Mouse (Mus musculus) heart, embryonic 15.5 days (tissue): ENCODE data around the gene Inpp5f. TPM values are rescaled to one million over a fixed set of nuclear protein-coding genes. Genes with fewer than 3 reads are reported as not detected.
"Not testable (repeated sequence)": the region's sequence is repeated elsewhere in the genome, so short reads cannot be mapped to it uniquely, and the experiment has no call there.

Experiments used
- ATAC-seq: fragments of 200-750 bp; cut with Nextera tagmentation; replicated peaks from 2 replicates; pipeline ENCODE4 v1.8.0; 2017; ENCODE audit warnings: low read depth, moderate TSS enrichment; ENCODE audit not compliant: insufficient number of reproducible peaks, insufficient read depth, low FRiP score
- H3K27ac ChIP-seq: fragments of 300-500 bp; sonication (generic); 2 replicates; pipeline ENCODE4 v1.5.1; 2015; ENCODE audit warnings: mild to moderate bottlenecking, inconsistent platforms
- H3K27me3 ChIP-seq: fragments of 300-500 bp; sonication (generic); 2 replicates; pipeline ENCODE4 v1.6.1; 2015; ENCODE audit warnings: inconsistent platforms
- H3K36me3 ChIP-seq: fragments of 300-500 bp; sonication (generic); 2 replicates; pipeline ENCODE4 v1.6.1; 2015; ENCODE audit warnings: mild to moderate bottlenecking, inconsistent platforms
- H3K4me1 ChIP-seq: fragments of 300-500 bp; sonication (generic); replicated peaks from 2 replicates; pipeline ENCODE4 v1.6.1; 2015; ENCODE audit warnings: inconsistent platforms
- H3K4me2 ChIP-seq: fragments of 300-500 bp; sonication (generic); 2 replicates; pipeline ENCODE4 v1.6.1; 2015; ENCODE audit warnings: inconsistent platforms, mild to moderate bottlenecking, moderate library complexity
- H3K4me3 ChIP-seq: fragments of 300-500 bp; sonication (generic); 2 replicates; pipeline ENCODE4 v1.5.1; 2015; ENCODE audit warnings: mild to moderate bottlenecking, inconsistent platforms
- H3K9ac ChIP-seq: fragments of 300-500 bp; sonication (generic); 2 replicates; pipeline ENCODE4 v1.6.1; 2015; ENCODE audit warnings: mild to moderate bottlenecking, inconsistent platforms
- H3K9me3 ChIP-seq: fragments of 300-500 bp; sonication (generic); replicated peaks from 2 replicates; pipeline ENCODE4 v1.6.1; 2016; ENCODE audit warnings: inconsistent platforms
- WGBS: fragments of 180-500 bp; shearing (Covaris S2); methylation state at CpG from one replicate; pipeline ENCODE4 v1.1.7; 2015; ENCODE audit warnings: mixed read lengths; 5-methylcytosine and 5-hydroxymethylcytosine counted together
- polyA plus RNA-seq: library from polyadenylated mRNA; unstranded; fragments of >200 nt; fragmentation: Nextera tagmentation; extraction: Ambion mirVana; gene quantifications from 2 replicates; pipeline ENCODE4 v1.2.1, GENCODE M21; 2015

Gene Inpp5f
- polyA plus RNA-seq, 1 experiment from 2014 or later, result 8.8 TPM

DNA sequence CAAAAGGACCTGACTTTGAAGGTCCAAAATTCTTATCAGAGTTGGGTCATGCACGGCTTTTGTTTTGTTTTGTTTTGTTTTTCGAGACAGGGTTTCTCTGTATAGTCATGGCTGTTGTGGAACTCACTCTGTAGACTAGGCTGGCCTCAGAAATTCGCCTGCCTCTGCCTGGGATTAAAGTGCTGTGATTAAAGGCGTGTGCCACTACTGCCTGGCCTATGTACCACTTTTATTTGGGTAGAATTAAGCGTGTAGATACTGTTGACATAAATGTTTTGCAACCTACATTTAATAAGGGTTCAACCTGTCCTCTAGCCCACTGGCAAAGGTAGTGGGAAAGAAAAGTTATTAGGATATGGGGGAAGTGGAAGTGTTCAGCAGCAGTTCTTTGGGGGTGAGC lies 12.1 kb upstream of the Inpp5f start:
- 71% methylated on average over 5 of the region's 5 CpGs for WGBS
- no peak for ATAC-seq
- H3K9ac ChIP-seq, result no peak overlapping the region

GRCm38 (mm10) chr7:128601826-128602225 lies 9.3 kb upstream of the Inpp5f start:
- no peak for ATAC-seq
- H3K27ac ChIP-seq, result no peak overlapping the region
- no peaks in the 10 kb centered on the region for H3K36me3 ChIP-seq
- no peak overlapping the region for H3K4me2 ChIP-seq
- no peak overlapping the region for H3K9ac ChIP-seq
- H3K9me3 ChIP-seq, result no peaks in the 10 kb centered on the region
- H3K4me1 ChIP-seq, result no peaks in the 10 kb centered on the region
- no peak overlapping the region for H3K4me3 ChIP-seq
- no peaks in the 10 kb centered on the region for H3K27me3 ChIP-seq
- WGBS, result 77% methylated on average over 5 of the region's 5 CpGs

More for the DNA sequence above, 12.1 kb upstream of the Inpp5f start:
- no peaks in the 10 kb centered on the region for H3K9me3 ChIP-seq
- no peak overlapping the region for H3K4me3 ChIP-seq
- H3K27ac ChIP-seq, result no peak overlapping the region
- no peaks in the 10 kb centered on the region for H3K36me3 ChIP-seq
- no peak overlapping the region for H3K4me2 ChIP-seq
- H3K4me1 ChIP-seq, result no peaks in the 10 kb centered on the region
- H3K27me3 ChIP-seq, result no peaks in the 10 kb centered on the region

DNA sequence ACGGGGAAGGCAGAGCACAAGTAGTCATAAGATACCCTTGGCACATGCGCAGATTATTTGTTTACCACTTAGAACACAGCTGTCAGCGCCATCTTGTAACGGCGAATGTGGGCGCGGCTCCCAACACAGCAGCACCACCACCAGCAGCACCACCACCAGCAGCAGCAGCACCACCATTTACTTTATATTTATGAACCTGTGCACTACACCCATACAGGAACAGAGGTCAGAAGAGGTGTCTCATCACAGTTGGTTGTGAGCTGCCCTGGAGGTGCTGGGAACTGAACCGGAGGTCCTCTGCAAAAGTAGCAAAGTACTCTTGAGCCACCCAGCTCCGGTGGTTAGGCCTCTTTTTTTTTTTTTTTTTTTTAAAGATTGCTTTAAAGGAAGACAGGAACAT lies 1.2 kb upstream of the Inpp5f start:
- H3K27ac ChIP-seq, ATAC-seq, H3K27me3 ChIP-seq, H3K9me3 ChIP-seq, H3K4me2 ChIP-seq, H3K36me3 ChIP-seq, H3K9ac ChIP-seq, H3K4me3 ChIP-seq: not testable (repeated sequence)
- WGBS, result 99% methylated on average over 7 of the region's 9 CpGs
- peaks cover 19% of the 10 kb centered on the region for H3K4me1 ChIP-seq

- no peak for ATAC-seq
Observed at GRCm38 (mm10) chr7:128610490-128610889, 638 bp upstream of the Inpp5f start.

GRCm38 (mm10) chr7:128611799-128612411 lies 777 bp downstream of the Inpp5f start:
- H3K4me2 ChIP-seq, result peak overlapping the region; percentile 92
- WGBS, result 16% methylated on average over 21 of the region's 22 CpGs
- peaks cover 19% of the 10 kb centered on the region for H3K4me1 ChIP-seq
- H3K27ac ChIP-seq, result peak overlapping the region; percentile 80
- H3K9ac ChIP-seq, result peak overlapping the region; percentile 80
- H3K4me3 ChIP-seq, result peak overlapping the region; percentile 86
- no peaks in the 10 kb centered on the region for H3K36me3 ChIP-seq
- ATAC-seq, result no peak
- no peaks in the 10 kb centered on the region for H3K27me3 ChIP-seq
- H3K9me3 ChIP-seq, result no peaks in the 10 kb centered on the region

More at GRCm38 (mm10) chr7:128610490-128610889, 638 bp upstream of the Inpp5f start:
- Histone ChIP-seq H3K9me3 (no peaks in the 10 kb centered on the region), H3K36me3 (no peaks in the 10 kb centered on the region), H3K27ac (peak overlapping the region; percentile 73), H3K27me3 (no peaks in the 10 kb centered on the region), H3K9ac (peak overlapping the region; percentile 44; the same call in 1 of the 2 replicates), H3K4me2 (peak overlapping the region; percentile 92), H3K4me1 (peaks cover 19% of the 10 kb centered on the region), H3K4me3 (peak overlapping the region; percentile 86)
- 91% methylated on average over 6 of the region's 6 CpGs for WGBS

GRCm38 (mm10) chr7:128612521-128613181 lies 1.5 kb downstream of the Inpp5f start:
- H3K36me3 ChIP-seq, result no peaks in the 10 kb centered on the region
- H3K4me2 ChIP-seq, result peak overlapping the region; percentile 92
- no peaks in the 10 kb centered on the region for H3K9me3 ChIP-seq
- ATAC-seq, result no peak
- H3K4me1 ChIP-seq, result peaks cover 19% of the 10 kb centered on the region
- peak overlapping the region; percentile 86 for H3K4me3 ChIP-seq
- H3K9ac ChIP-seq, result no peak overlapping the region
- H3K27ac ChIP-seq, result no peak overlapping the region
- WGBS, result 74% methylated on average over 12 of the region's 12 CpGs
- H3K27me3 ChIP-seq, result no peaks in the 10 kb centered on the region

DNA sequence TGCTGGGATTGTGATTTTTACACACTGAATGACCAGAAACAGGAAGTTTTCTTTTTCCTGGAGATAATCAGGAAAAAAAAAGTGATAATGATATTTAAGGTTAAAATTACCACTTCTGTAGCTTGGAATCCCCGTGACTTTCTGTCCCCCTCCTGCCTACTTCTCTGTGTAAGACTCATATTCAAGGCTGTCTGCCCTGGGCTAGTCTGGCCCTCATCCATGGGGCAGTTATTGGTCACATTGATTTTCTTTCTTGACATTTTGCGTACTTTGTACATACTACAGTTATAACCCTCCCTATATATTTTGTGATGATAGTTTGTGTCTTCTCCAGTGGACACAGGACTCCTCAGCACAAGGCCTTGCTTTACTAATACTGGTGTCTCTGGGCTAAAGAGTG lies 2.5 kb downstream of the Inpp5f start:
- H3K27ac ChIP-seq, result no peak overlapping the region
- no peaks in the 10 kb centered on the region for H3K36me3 ChIP-seq
- WGBS, result 74% methylated on average over 2 of the region's 2 CpGs
- no peak overlapping the region for H3K4me3 ChIP-seq
- H3K4me2 ChIP-seq, result no peak overlapping the region
- H3K9ac ChIP-seq, result no peak overlapping the region
- no peak for ATAC-seq
- H3K4me1 ChIP-seq, result peaks cover 19% of the 10 kb centered on the region
- no peaks in the 10 kb centered on the region for H3K27me3 ChIP-seq
- H3K9me3 ChIP-seq, result no peaks in the 10 kb centered on the region

- no peak overlapping the region for H3K9ac ChIP-seq
- no peak for ATAC-seq
- H3K4me2 ChIP-seq, result no peak overlapping the region
- no peaks in the 10 kb centered on the region for H3K27me3 ChIP-seq
- 92% methylated on average over 1 of the region's 1 CpGs for WGBS
- H3K9me3 ChIP-seq, result no peaks in the 10 kb centered on the region
- no peaks in the 10 kb centered on the region for H3K36me3 ChIP-seq
- H3K4me1 ChIP-seq, result peaks cover 10% of the 10 kb centered on the region
- H3K27ac ChIP-seq, result no peak overlapping the region
- no peak overlapping the region for H3K4me3 ChIP-seq
Observed at GRCm38 (mm10) chr7:128617587-128617986, 6.5 kb downstream of the Inpp5f start.

DNA sequence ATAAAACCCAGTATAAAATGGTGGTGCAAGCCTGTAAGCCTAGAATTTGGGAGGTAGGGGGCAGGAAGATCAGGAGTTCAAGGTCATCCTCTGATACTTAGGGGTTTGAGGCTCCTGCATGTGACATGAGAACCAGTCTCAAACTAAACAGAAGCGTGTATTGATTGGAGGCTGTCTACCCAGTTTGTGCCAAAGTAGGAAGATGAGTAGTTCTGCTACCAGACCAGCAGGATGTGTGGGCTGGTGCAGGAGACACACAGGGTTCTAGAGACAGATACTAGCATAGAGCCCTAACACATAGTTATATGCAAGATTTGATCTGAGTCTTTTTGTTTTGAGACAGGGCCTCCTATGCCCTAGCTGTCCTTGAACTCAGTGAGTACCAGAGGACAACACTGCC lies 9.1 kb downstream of the Inpp5f start:
- H3K27ac ChIP-seq, result no peak overlapping the region
- ATAC-seq, result no peak
- H3K4me1 ChIP-seq, result peaks cover 9% of the 10 kb centered on the region
- no peak overlapping the region for H3K4me2 ChIP-seq
- no peak overlapping the region for H3K4me3 ChIP-seq
- 94% methylated on average over 1 of the region's 1 CpGs for WGBS
- H3K9me3 ChIP-seq, result no peaks in the 10 kb centered on the region
- H3K36me3 ChIP-seq, result no peaks in the 10 kb centered on the region
- no peaks in the 10 kb centered on the region for H3K27me3 ChIP-seq
- no peak overlapping the region for H3K9ac ChIP-seq

DNA sequence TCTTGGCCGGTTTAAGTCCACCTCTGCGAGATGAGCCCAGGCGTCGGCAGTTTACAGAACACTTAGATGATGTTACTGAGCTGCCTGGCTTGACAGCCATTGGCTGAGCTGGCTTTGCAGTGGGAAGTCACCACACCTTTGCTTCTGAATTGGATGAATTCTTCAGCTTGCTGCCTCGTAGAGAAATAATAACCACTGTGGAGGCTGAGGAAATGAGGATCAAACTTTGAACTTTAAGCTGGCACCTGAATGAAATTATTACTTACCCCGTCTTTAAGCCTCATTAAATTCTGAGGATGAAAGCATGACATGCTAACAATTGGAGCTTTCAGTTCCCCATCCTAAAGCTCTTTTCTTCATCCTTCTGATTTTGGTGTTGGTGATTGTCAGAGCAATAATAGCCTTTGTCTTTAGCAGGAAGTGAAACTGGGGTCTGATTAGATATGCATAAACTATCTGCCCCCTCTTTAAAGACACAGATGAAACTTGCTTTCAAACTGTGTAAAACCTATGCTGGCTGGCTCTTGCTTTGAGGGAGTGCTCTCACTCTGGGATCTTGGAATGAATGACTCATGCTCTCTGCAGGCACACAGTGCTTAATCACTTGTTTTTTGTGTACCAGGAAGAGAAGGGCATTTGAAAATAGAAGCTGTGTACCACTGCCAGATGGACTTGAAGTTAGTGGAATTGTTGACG lies 11.3 kb downstream of the Inpp5f start:
- 47% methylated on average over 7 of the region's 7 CpGs for WGBS
- Histone ChIP-seq H3K36me3 (no peaks in the 10 kb centered on the region), H3K4me2 (no peak overlapping the region), H3K27me3 (no peaks in the 10 kb centered on the region), H3K9me3 (no peaks in the 10 kb centered on the region), H3K4me3 (no peak overlapping the region), H3K4me1 (peaks cover 9% of the 10 kb centered on the region), H3K27ac (peak overlapping the region; percentile 41), H3K9ac (no peak overlapping the region)
- ATAC-seq, result peak; percentile 64; the same call in 1 of the 2 replicates

- no peak overlapping the region for H3K4me3 ChIP-seq
- no peaks in the 10 kb centered on the region for H3K27me3 ChIP-seq
- H3K27ac ChIP-seq, result peak overlapping the region; percentile 41
- H3K36me3 ChIP-seq, result no peaks in the 10 kb centered on the region
- 55% methylated on average over 2 of the region's 2 CpGs for WGBS
- peaks cover 9% of the 10 kb centered on the region for H3K4me1 ChIP-seq
- H3K9ac ChIP-seq, result no peak overlapping the region
- no peak for ATAC-seq
- no peak overlapping the region for H3K4me2 ChIP-seq
- no peaks in the 10 kb centered on the region for H3K9me3 ChIP-seq
Observed at GRCm38 (mm10) chr7:128622994-128623393, 11.9 kb downstream of the Inpp5f start.
